Mouse (Mus musculus): ENCODE results near the gene Rufy4. TPM values are rescaled to one million over a fixed set of nuclear protein-coding genes. Genes with fewer than 3 reads are reported as not detected.

Rufy4 gene
- polyA plus RNA-seq, 1 experiment = not detected

GRCm38 (mm10) chr1:74111696-74112030, 13.7 kb upstream of the Rufy4 start:
- no peaks in the 10 kb centered on the region for H3K36me3 ChIP-seq (ENCODE audit: control insufficient read depth, insufficient read depth)
- peak overlapping the region; percentile 1 for H3K4me2 ChIP-seq (ENCODE audit: low read depth)
- no peaks in the 10 kb centered on the region for H3K79me2 ChIP-seq (ENCODE audit: control insufficient read depth, insufficient read depth)
- no peaks in the 10 kb centered on the region for H3K27me3 ChIP-seq (ENCODE audit: control insufficient read depth, insufficient read depth, insufficient read length)
- no peak overlapping the region for H3ac ChIP-seq (ENCODE audit: control insufficient read depth, insufficient read length)
- H3K4me3 ChIP-seq = no peak overlapping the region
- TF ChIP-seq E2F4 (IDR thresholded peaks at IDR 0.05; ENCODE audit: insufficient read depth) = no peak
- no peak for TF ChIP-seq SRF (IDR thresholded peaks at IDR 0.05; ENCODE audit: control insufficient read depth, insufficient read length, low read depth)
- TF ChIP-seq TCF3 (IDR thresholded peaks at IDR 0.05; ENCODE audit: insufficient read length, low read depth) = no peak

GRCm38 (mm10) chr1:74113071-74113470, 12.3 kb upstream of the Rufy4 start:
- Histone ChIP-seq H3ac (ENCODE audit: control insufficient read depth, insufficient read length) (no peak overlapping the region), H3K79me2 (ENCODE audit: control insufficient read depth, insufficient read depth) (no peaks in the 10 kb centered on the region), H3K36me3 (ENCODE audit: control insufficient read depth, insufficient read depth) (no peaks in the 10 kb centered on the region), H3K27me3 (ENCODE audit: control insufficient read depth, insufficient read depth, insufficient read length) (no peaks in the 10 kb centered on the region), H3K4me2 (ENCODE audit: low read depth) (no peak overlapping the region), H3K4me3 (no peak overlapping the region)
- TF ChIP-seq TCF12 (IDR thresholded peaks at IDR 0.05; ENCODE audit: insufficient read depth, poor library complexity, severe bottlenecking) (no peak), CEBPB (IDR thresholded peaks at IDR 0.05; ENCODE audit: insufficient read depth, poor library complexity, severe bottlenecking) (no peak), MAX (IDR thresholded peaks at IDR 0.05; ENCODE audit: low read depth) (no peak), SRF (IDR thresholded peaks at IDR 0.05; ENCODE audit: control insufficient read depth, insufficient read length, low read depth) (no peak), E2F4 (IDR thresholded peaks at IDR 0.05; ENCODE audit: insufficient read depth) (no peak), TCF3 (IDR thresholded peaks at IDR 0.05; ENCODE audit: insufficient read length, low read depth) (no peak), POLR2A (IDR thresholded peaks at IDR 0.05; ENCODE audit: insufficient read length, low read depth) (no peak), MYOG (IDR thresholded peaks at IDR 0.05; ENCODE audit: control insufficient read depth in 1 of 3, insufficient read depth in 1 of 3, insufficient read length in 2 of 3, low read depth in 2 of 3) (no peak), POLR2AphosphoS2 (IDR thresholded peaks at IDR 0.05; ENCODE audit: insufficient read length, low read depth) (no peak), REST (IDR thresholded peaks at IDR 0.05; ENCODE audit: insufficient read depth, insufficient read length) (no peak), MYOD1 (IDR thresholded peaks at IDR 0.05; ENCODE audit: control insufficient read depth in 1 of 3, insufficient read length in 2 of 3, low read depth in 2 of 3) (no peak), USF1 (IDR thresholded peaks at IDR 0.05; ENCODE audit: low read depth) (no peak)

- H3ac ChIP-seq (ENCODE audit: control insufficient read depth, insufficient read length) = no peak overlapping the region
- TF ChIP-seq TCF12 (IDR thresholded peaks at IDR 0.05; ENCODE audit: insufficient read depth, poor library complexity, severe bottlenecking) (no peak), E2F4 (IDR thresholded peaks at IDR 0.05; ENCODE audit: insufficient read depth) (no peak), SRF (IDR thresholded peaks at IDR 0.05; ENCODE audit: control insufficient read depth, insufficient read length, low read depth) (no peak), POLR2A (IDR thresholded peaks at IDR 0.05; ENCODE audit: insufficient read length, low read depth) (no peak), TCF3 (IDR thresholded peaks at IDR 0.05; ENCODE audit: insufficient read length, low read depth) (no peak), REST (IDR thresholded peaks at IDR 0.05; ENCODE audit: insufficient read depth, insufficient read length) (no peak), MYOD1 (IDR thresholded peaks at IDR 0.05; ENCODE audit: control insufficient read depth in 1 of 3, insufficient read length in 2 of 3, low read depth in 2 of 3) (no peak), POLR2AphosphoS2 (IDR thresholded peaks at IDR 0.05; ENCODE audit: insufficient read length, low read depth) (no peak), MAX (IDR thresholded peaks at IDR 0.05; ENCODE audit: low read depth) (no peak), USF1 (IDR thresholded peaks at IDR 0.05; ENCODE audit: low read depth) (no peak)
- H3K27me3 ChIP-seq (ENCODE audit: control insufficient read depth, insufficient read depth, insufficient read length) = no peaks in the 10 kb centered on the region
- H3K4me3 ChIP-seq = no peak overlapping the region
- no peak overlapping the region for H3K4me2 ChIP-seq (ENCODE audit: low read depth)
- no peaks in the 10 kb centered on the region for H3K79me2 ChIP-seq (ENCODE audit: control insufficient read depth, insufficient read depth)
- no peaks in the 10 kb centered on the region for H3K36me3 ChIP-seq (ENCODE audit: control insufficient read depth, insufficient read depth)
These were observed 7.5 kb upstream of the Rufy4 start for GRCm38 (mm10) chr1:74117876-74118275.

GRCm38 (mm10) chr1:74119115-74119514, 6.2 kb upstream of the Rufy4 start:
- Histone ChIP-seq H3K4me3 (no peak overlapping the region), H3ac (ENCODE audit: control insufficient read depth, insufficient read length) (no peak overlapping the region), H3K79me2 (ENCODE audit: control insufficient read depth, insufficient read depth) (no peaks in the 10 kb centered on the region), H3K4me2 (ENCODE audit: low read depth) (no peak overlapping the region), H3K27me3 (ENCODE audit: control insufficient read depth, insufficient read depth, insufficient read length) (peaks cover 3% of the 10 kb centered on the region), H3K36me3 (ENCODE audit: control insufficient read depth, insufficient read depth) (no peaks in the 10 kb centered on the region)
- TF ChIP-seq CEBPB (IDR thresholded peaks at IDR 0.05; ENCODE audit: insufficient read depth, poor library complexity, severe bottlenecking) (no peak), MAX (IDR thresholded peaks at IDR 0.05; ENCODE audit: low read depth) (no peak), MYOD1 (IDR thresholded peaks at IDR 0.05; ENCODE audit: control insufficient read depth in 1 of 3, insufficient read length in 2 of 3, low read depth in 2 of 3) (no peak), USF1 (IDR thresholded peaks at IDR 0.05; ENCODE audit: low read depth) (no peak), TCF3 (IDR thresholded peaks at IDR 0.05; ENCODE audit: insufficient read length, low read depth) (no peak), POLR2AphosphoS2 (IDR thresholded peaks at IDR 0.05; ENCODE audit: insufficient read length, low read depth) (no peak), REST (IDR thresholded peaks at IDR 0.05; ENCODE audit: insufficient read depth, insufficient read length) (no peak), E2F4 (IDR thresholded peaks at IDR 0.05; ENCODE audit: insufficient read depth) (no peak), MYOG (IDR thresholded peaks at IDR 0.05; ENCODE audit: control insufficient read depth in 1 of 3, insufficient read depth in 1 of 3, insufficient read length in 2 of 3, low read depth in 2 of 3) (no peak), POLR2A (IDR thresholded peaks at IDR 0.05; ENCODE audit: insufficient read length, low read depth) (no peak), SRF (IDR thresholded peaks at IDR 0.05; ENCODE audit: control insufficient read depth, insufficient read length, low read depth) (no peak), TCF12 (IDR thresholded peaks at IDR 0.05; ENCODE audit: insufficient read depth, poor library complexity, severe bottlenecking) (no peak)

DNA sequence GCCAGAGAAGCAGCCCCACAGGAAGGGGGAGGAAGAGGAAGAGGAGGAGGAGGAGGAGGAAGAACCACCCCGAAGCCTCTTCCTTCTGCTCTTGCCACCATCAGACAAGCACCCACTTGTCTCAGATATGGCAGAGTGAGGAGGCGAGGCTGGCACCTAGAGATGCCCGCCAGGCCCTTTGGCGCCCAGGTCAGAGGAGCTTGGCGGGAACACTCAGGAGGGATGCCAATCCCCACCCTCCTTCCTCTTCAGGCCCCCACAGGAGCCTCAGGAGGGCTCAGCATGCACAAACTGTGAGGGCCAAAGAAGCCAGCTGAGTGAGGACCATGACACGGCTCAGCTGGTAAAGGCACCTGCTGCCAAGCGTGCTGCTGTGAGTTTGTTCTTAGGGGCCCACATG, 4.2 kb upstream of the Rufy4 start:
- Histone ChIP-seq H3ac (ENCODE audit: control insufficient read depth, insufficient read length) (no peak overlapping the region), H3K27me3 (ENCODE audit: control insufficient read depth, insufficient read depth, insufficient read length) (peaks cover 8% of the 10 kb centered on the region), H3K36me3 (ENCODE audit: control insufficient read depth, insufficient read depth) (no peaks in the 10 kb centered on the region), H3K4me2 (ENCODE audit: low read depth) (no peak overlapping the region), H3K4me3 (no peak overlapping the region), H3K79me2 (ENCODE audit: control insufficient read depth, insufficient read depth) (no peaks in the 10 kb centered on the region)
- TF ChIP-seq POLR2A (IDR thresholded peaks at IDR 0.05; ENCODE audit: insufficient read length, low read depth) (no peak), TCF3 (IDR thresholded peaks at IDR 0.05; ENCODE audit: insufficient read length, low read depth) (no peak), E2F4 (IDR thresholded peaks at IDR 0.05; ENCODE audit: insufficient read depth) (no peak), TCF12 (IDR thresholded peaks at IDR 0.05; ENCODE audit: insufficient read depth, poor library complexity, severe bottlenecking) (no peak), MYOD1 (IDR thresholded peaks at IDR 0.05; ENCODE audit: control insufficient read depth in 1 of 3, insufficient read length in 2 of 3, low read depth in 2 of 3) (no peak), CEBPB (IDR thresholded peaks at IDR 0.05; ENCODE audit: insufficient read depth, poor library complexity, severe bottlenecking) (no peak), SRF (IDR thresholded peaks at IDR 0.05; ENCODE audit: control insufficient read depth, insufficient read length, low read depth) (no peak), REST (IDR thresholded peaks at IDR 0.05; ENCODE audit: insufficient read depth, insufficient read length) (no peak), MAX (IDR thresholded peaks at IDR 0.05; ENCODE audit: low read depth) (no peak), USF1 (IDR thresholded peaks at IDR 0.05; ENCODE audit: low read depth) (no peak), POLR2AphosphoS2 (IDR thresholded peaks at IDR 0.05; ENCODE audit: insufficient read length, low read depth) (no peak), MYOG (IDR thresholded peaks at IDR 0.05; ENCODE audit: control insufficient read depth in 1 of 3, insufficient read depth in 1 of 3, insufficient read length in 2 of 3, low read depth in 2 of 3) (no peak)
